Mouse (Mus musculus): Measurements from ENCODE around the gene Cym. TPM values are rescaled to one million over a fixed set of nuclear protein-coding genes. Genes with fewer than 3 reads are reported as not detected.
A peak's percentile ranks its signal among the peaks of the same experiment; 100 is the strongest.

Cym gene
- total and polyA plus RNA-seq, 2 experiments: 0.09 TPM; not detected in 1

DNA sequence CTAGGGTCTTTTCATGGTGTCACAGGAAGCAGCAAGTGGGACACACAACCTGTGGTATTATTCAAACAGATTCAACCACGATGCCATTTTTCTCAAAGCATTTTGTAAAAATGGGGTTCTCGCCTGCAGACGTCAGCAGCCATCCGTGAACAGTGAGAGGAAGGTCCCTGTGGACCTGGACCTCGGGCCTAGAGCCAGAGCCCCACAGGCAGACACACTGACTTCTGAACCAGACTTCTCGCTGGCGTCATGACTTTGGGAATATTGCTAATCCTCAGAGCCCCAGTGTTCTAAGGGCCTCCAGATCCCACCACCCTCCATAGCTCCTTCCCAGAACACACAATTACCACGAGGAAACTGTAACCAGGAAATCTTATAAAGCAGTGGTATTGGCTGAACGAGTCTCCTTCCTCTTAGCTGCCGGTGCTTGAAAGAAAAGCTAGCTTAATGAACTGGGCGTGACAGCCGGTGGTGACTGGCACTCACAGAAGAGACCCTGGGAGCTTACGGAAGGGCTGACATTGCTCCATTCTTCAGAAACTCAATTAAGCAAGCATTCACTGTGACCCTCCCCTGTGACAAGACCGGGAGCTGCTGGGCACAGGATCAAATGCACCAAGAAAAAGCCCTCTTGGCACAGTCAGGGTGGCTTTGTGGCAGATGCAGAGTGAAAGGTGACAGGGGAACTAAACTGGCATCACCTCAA is 20.0 kb upstream of the Cym start:
- TF ChIP-seq POLR2A (IDR thresholded peaks at IDR 0.05; ENCODE audit: extremely low read depth, insufficient read depth, low read length) (no peak), CTCF (IDR thresholded peaks at IDR 0.05; ENCODE audit: low read depth, low read length) (no peak)
- no peak overlapping the region for H3K27ac ChIP-seq (replicated peaks; ENCODE audit: insufficient read depth, low read depth, low read length)
- no peaks in the 10 kb centered on the region for H3K27me3 ChIP-seq (ENCODE audit: control insufficient read depth, insufficient read depth, low read length)
- peaks cover 13% of the 10 kb centered on the region for H3K4me1 ChIP-seq (ENCODE audit: control insufficient read depth, insufficient read depth, low read length)
- H3K4me3 ChIP-seq (ENCODE audit: insufficient read depth, low read depth, low read length): no peak overlapping the region
- H3K36me3 ChIP-seq (ENCODE audit: control insufficient read depth, insufficient read depth, low read length): no peaks in the 10 kb centered on the region
- H3K9ac ChIP-seq (ENCODE audit: low read depth, low read length): no peak overlapping the region
- WGBS: 72% methylated on average over 14 of the region's 14 CpGs
- DNase-seq (ENCODE audit: extremely low read depth, low read depth, low spot score): no peak
- H3K79me2 ChIP-seq (ENCODE audit: control insufficient read depth, insufficient read depth, low read length): no peaks in the 10 kb centered on the region

DNA sequence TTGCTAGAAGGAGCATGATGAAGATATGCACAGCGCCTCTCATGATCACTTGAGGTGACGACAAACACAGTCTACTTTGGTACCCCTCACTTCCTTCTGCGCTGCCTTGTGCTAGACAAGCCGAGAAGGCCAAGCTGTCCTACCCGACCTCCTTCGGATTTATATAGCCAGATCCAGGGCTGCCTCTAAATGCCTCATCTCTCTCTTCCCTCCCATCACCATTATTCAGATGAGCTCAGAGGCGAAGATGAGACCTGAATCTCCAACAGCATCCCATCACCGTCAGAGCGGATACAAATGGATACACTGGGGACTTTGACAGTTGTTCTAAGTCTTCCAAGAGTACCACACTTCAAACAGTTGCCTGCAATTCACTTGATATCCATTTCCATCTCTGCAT is 18.1 kb upstream of the Cym start, which contains the start of gene Prok1:
Gene Prok1, minus strand, starts transcription at position 101 of the 400 bp plus-strand sequence.
- 94% methylated on average over 9 of the region's 9 CpGs for WGBS
- Histone ChIP-seq H3K79me2 (ENCODE audit: control insufficient read depth, insufficient read depth, low read length) (no peaks in the 10 kb centered on the region), H3K27ac (replicated peaks; ENCODE audit: insufficient read depth, low read depth, low read length) (peak within 1 kb of the TSS; percentile 4; the same call in 1 of the 2 replicates), H3K4me3 (ENCODE audit: insufficient read depth, low read depth, low read length) (no peak within 1 kb of the TSS), H3K27me3 (ENCODE audit: control insufficient read depth, insufficient read depth, low read length) (no peaks in the 10 kb centered on the region), H3K4me1 (ENCODE audit: control insufficient read depth, insufficient read depth, low read length) (peaks cover 18% of the 10 kb centered on the region), H3K9ac (ENCODE audit: low read depth, low read length) (no peak within 1 kb of the TSS), H3K36me3 (ENCODE audit: control insufficient read depth, insufficient read depth, low read length) (no peaks in the 10 kb centered on the region)
- DNase-seq (ENCODE audit: extremely low read depth, low read depth, low spot score): no peak
- TF ChIP-seq CTCF (IDR thresholded peaks at IDR 0.05; ENCODE audit: low read depth, low read length): no peak
- TF ChIP-seq POLR2A (IDR thresholded peaks at IDR 0.05; ENCODE audit: extremely low read depth, insufficient read depth, low read length): no peak

DNA sequence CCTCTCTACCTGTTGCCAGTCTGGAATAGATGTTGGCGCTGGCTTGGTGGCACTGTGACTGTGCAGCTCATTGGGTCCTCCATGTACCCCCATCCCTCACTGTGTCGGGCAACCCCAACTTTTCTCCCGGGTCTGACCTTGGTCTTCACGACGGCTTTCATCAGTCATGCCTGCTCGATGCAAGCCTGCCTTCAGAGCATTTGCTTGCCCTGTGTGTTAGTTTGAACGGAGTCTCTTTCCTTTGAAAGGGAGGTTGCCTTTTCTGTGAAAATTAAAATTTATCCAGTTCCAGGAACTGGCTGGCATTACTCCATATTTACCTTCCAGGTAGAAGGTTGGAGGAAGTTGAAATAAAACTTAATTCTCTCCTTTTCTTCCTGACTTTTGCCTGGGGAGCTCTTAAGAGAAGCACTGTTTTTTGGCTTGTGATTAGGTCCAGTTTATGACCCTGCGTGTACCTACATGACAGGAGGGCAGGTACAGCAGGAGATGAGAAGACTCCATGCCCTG is 17.0 kb upstream of the Cym start:
- TF ChIP-seq CTCF (IDR thresholded peaks at IDR 0.05; ENCODE audit: low read depth, low read length) (no peak), POLR2A (IDR thresholded peaks at IDR 0.05; ENCODE audit: extremely low read depth, insufficient read depth, low read length) (no peak)

DNA sequence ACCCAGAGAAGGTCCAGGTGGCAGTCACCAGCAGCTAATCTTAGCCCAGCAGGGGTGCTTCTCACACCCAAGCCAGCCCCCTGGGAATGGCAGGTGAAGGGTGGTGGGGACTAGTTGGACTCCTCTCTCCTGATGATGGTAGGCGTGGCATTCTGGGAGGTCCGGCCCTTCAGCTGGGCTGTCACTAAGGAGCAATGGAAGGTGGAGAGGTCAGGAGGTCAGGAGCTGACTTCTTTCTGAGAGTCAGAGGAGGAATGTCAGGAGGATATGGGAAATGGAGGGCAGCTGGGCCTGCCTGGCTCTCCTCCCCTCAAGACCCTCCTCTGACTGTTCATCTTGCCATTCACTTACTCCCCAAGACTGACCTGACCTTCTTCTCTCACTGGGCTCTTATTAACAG is 16.5 kb upstream of the Cym start:
- 47% methylated on average over 2 of the region's 2 CpGs for WGBS
- H3K27ac ChIP-seq (replicated peaks; ENCODE audit: insufficient read depth, low read depth, low read length): peak overlapping the region; percentile 26; the same call in 1 of the 2 replicates

More for the DNA sequence above, 17.0 kb upstream of the Cym start:
- 30% methylated on average over 8 of the region's 8 CpGs for WGBS
- peak; percentile 56 for DNase-seq (ENCODE audit: extremely low read depth, low read depth, low spot score)
- no peak overlapping the region for H3K4me3 ChIP-seq (ENCODE audit: insufficient read depth, low read depth, low read length)
- peak overlapping the region; percentile 26; the same call in 1 of the 2 replicates for H3K27ac ChIP-seq (replicated peaks; ENCODE audit: insufficient read depth, low read depth, low read length)
- H3K36me3 ChIP-seq (ENCODE audit: control insufficient read depth, insufficient read depth, low read length): no peaks in the 10 kb centered on the region
- no peaks in the 10 kb centered on the region for H3K27me3 ChIP-seq (ENCODE audit: control insufficient read depth, insufficient read depth, low read length)
- no peaks in the 10 kb centered on the region for H3K79me2 ChIP-seq (ENCODE audit: control insufficient read depth, insufficient read depth, low read length)
- peaks cover 24% of the 10 kb centered on the region for H3K4me1 ChIP-seq (ENCODE audit: control insufficient read depth, insufficient read depth, low read length)
- H3K9ac ChIP-seq (ENCODE audit: low read depth, low read length): no peak overlapping the region

DNA sequence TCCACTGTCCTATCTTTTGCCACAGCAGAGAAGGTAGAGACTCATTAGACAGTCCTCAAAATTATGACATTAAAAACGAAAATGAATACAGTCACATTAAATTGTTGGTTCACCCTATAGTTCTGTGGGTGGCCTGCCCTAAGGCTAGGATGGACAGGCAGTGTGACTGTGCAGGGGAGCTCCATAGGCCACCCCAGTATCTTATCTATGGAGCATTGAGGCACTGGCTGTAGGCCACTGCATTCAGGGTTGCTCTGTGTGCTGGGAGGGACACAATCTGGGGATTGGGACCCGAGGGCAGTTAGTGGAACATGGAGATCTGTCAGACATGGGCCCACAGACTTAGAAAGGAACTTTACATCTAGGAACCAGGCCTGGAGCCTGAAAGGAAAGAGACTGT is 12.4 kb upstream of the Cym start:
- Histone ChIP-seq H3K27ac (replicated peaks; ENCODE audit: insufficient read depth, low read depth, low read length) (no peak overlapping the region), H3K36me3 (ENCODE audit: control insufficient read depth, insufficient read depth, low read length) (no peaks in the 10 kb centered on the region), H3K4me3 (ENCODE audit: insufficient read depth, low read depth, low read length) (no peak overlapping the region), H3K9ac (ENCODE audit: low read depth, low read length) (no peak overlapping the region), H3K79me2 (ENCODE audit: control insufficient read depth, insufficient read depth, low read length) (no peaks in the 10 kb centered on the region), H3K27me3 (ENCODE audit: control insufficient read depth, insufficient read depth, low read length) (no peaks in the 10 kb centered on the region), H3K4me1 (ENCODE audit: control insufficient read depth, insufficient read depth, low read length) (peaks cover 39% of the 10 kb centered on the region)
- WGBS: 31% methylated on average over 2 of the region's 2 CpGs
- DNase-seq (ENCODE audit: extremely low read depth, low read depth, low spot score): no peak
- no peak for TF ChIP-seq CTCF (IDR thresholded peaks at IDR 0.05; ENCODE audit: low read depth, low read length)
- TF ChIP-seq POLR2A (IDR thresholded peaks at IDR 0.05; ENCODE audit: extremely low read depth, insufficient read depth, low read length): no peak

More for the DNA sequence above, 16.5 kb upstream of the Cym start:
- Histone ChIP-seq H3K27me3 (ENCODE audit: control insufficient read depth, insufficient read depth, low read length) (no peaks in the 10 kb centered on the region), H3K9ac (ENCODE audit: low read depth, low read length) (no peak overlapping the region), H3K4me1 (ENCODE audit: control insufficient read depth, insufficient read depth, low read length) (peaks cover 24% of the 10 kb centered on the region), H3K4me3 (ENCODE audit: insufficient read depth, low read depth, low read length) (no peak overlapping the region), H3K79me2 (ENCODE audit: control insufficient read depth, insufficient read depth, low read length) (no peaks in the 10 kb centered on the region), H3K36me3 (ENCODE audit: control insufficient read depth, insufficient read depth, low read length) (no peaks in the 10 kb centered on the region)
- TF ChIP-seq POLR2A (IDR thresholded peaks at IDR 0.05; ENCODE audit: extremely low read depth, insufficient read depth, low read length) (no peak), CTCF (IDR thresholded peaks at IDR 0.05; ENCODE audit: low read depth, low read length) (no peak)
- DNase-seq (ENCODE audit: extremely low read depth, low read depth, low spot score): no peak

DNA sequence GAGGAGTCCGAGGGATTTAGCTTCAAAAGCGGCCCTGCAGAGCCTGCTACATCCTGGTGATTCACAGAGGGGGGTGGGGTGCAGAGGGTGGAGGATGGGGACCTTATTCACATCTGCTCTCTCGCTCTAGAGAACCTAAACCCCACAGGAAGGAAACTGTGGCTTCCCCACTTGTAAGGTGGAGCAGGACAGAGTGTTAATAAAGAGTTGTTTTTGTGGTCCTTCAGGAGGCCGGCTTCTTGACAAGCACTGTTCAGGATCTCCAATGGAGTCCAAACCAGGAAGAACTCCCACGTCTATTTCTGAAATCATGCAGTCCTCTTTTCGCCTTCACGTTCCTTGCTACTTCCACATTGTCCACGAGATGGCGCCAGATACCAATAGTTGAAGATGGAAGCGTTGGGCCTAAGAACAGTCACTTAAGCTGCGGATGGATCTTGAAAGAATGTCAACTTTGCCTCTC is 11.8 kb upstream of the Cym start:
- 14% methylated on average over 11 of the region's 11 CpGs for WGBS
- H3K27me3 ChIP-seq (ENCODE audit: control insufficient read depth, insufficient read depth, low read length): no peaks in the 10 kb centered on the region
- no peak overlapping the region for H3K9ac ChIP-seq (ENCODE audit: low read depth, low read length)
- no peaks in the 10 kb centered on the region for H3K79me2 ChIP-seq (ENCODE audit: control insufficient read depth, insufficient read depth, low read length)
- DNase-seq (ENCODE audit: extremely low read depth, low read depth, low spot score): peak; percentile 63
- H3K36me3 ChIP-seq (ENCODE audit: control insufficient read depth, insufficient read depth, low read length): no peaks in the 10 kb centered on the region
- TF ChIP-seq POLR2A (IDR thresholded peaks at IDR 0.05; ENCODE audit: extremely low read depth, insufficient read depth, low read length) (no peak), CTCF (IDR thresholded peaks at IDR 0.05; ENCODE audit: low read depth, low read length) (peak; percentile 78)
- peaks cover 36% of the 10 kb centered on the region for H3K4me1 ChIP-seq (ENCODE audit: control insufficient read depth, insufficient read depth, low read length)
- H3K27ac ChIP-seq (replicated peaks; ENCODE audit: insufficient read depth, low read depth, low read length): no peak overlapping the region
- H3K4me3 ChIP-seq (ENCODE audit: insufficient read depth, low read depth, low read length): no peak overlapping the region
